Mouse (Mus musculus): ENCODE results near the gene Larp7.

GRCm38 (mm10) chr3:127552434-127552972 is 646 bp downstream of the Larp7 start:
- no peak for TF ChIP-seq CTCF (IDR thresholded peaks at IDR 0.05; ENCODE audit: insufficient read depth, low read depth, low read length)
- no peak for TF ChIP-seq POLR2A (IDR thresholded peaks at IDR 0.05; ENCODE audit: insufficient read depth, low read depth, low read length)
